Mouse (Mus musculus) midbrain, embryonic 11.5 days (tissue): ENCODE data around the gene Nde1. TPM values are rescaled to one million over a fixed set of nuclear protein-coding genes. Genes with fewer than 3 reads are reported as not detected.
A peak's percentile ranks its signal among the peaks of the same experiment; 100 is the strongest.

ENCODE experiments used
- ATAC-seq: fragments of 200-750 bp; cut with Nextera tagmentation; 2 replicates; pipeline ENCODE4 v1.8.0; 2017; ENCODE audit warnings: moderate TSS enrichment, moderate library complexity; ENCODE audit not compliant: low FRiP score
- DNase-seq: peaks from one replicate; pipeline ENCODE4 v3.0.0; 2015; ENCODE audit warnings: low spot score; ENCODE audit errors: missing footprints
- H3K27ac ChIP-seq: fragments of 300-500 bp; sonication (generic); 2 replicates; pipeline ENCODE4 v1.5.1; 2014; ENCODE audit warnings: low read depth, low read length
- H3K27me3 ChIP-seq: fragments of 300-500 bp; sonication (generic); 2 replicates; pipeline ENCODE4 v1.6.1; 2014; ENCODE audit warnings: mild to moderate bottlenecking, low read length, moderate library complexity, mixed read lengths; ENCODE audit not compliant: control insufficient read depth, insufficient read depth
- H3K36me3 ChIP-seq: fragments of 300-500 bp; sonication (generic); 2 replicates; pipeline ENCODE4 v1.6.1; 2014; ENCODE audit warnings: mild to moderate bottlenecking, low read length, moderate library complexity, mixed read lengths; ENCODE audit not compliant: control insufficient read depth, insufficient read depth
- H3K4me1 ChIP-seq: fragments of 300-500 bp; sonication (generic); 2 replicates; pipeline ENCODE4 v1.6.1; 2014; ENCODE audit warnings: low read length; ENCODE audit not compliant: control insufficient read depth, insufficient read depth
- H3K4me2 ChIP-seq: fragments of 300-500 bp; sonication (generic); 2 replicates; pipeline ENCODE4 v1.6.1; 2014; ENCODE audit warnings: mild to moderate bottlenecking, moderate library complexity
- H3K4me3 ChIP-seq: fragments of 300-500 bp; sonication (generic); 2 replicates; pipeline ENCODE4 v1.5.1; 2014; ENCODE audit warnings: low read depth, low read length
- H3K9ac ChIP-seq: fragments of 300-500 bp; sonication (generic); 2 replicates; pipeline ENCODE4 v1.6.1; 2014; ENCODE audit warnings: low read length
- H3K9me3 ChIP-seq: fragments of 300-500 bp; sonication (generic); 2 replicates; pipeline ENCODE4 v1.6.1; 2016; ENCODE audit warnings: low read length; ENCODE audit not compliant: control insufficient read depth
- WGBS: fragments of 180-500 bp; shearing (Covaris S2); extraction: QIAGEN DNeasy Blood & Tissue Kit; methylation state at CpG from one replicate; pipeline ENCODE4 v1.1.7; 2014; 5-methylcytosine and 5-hydroxymethylcytosine counted together
- polyA plus RNA-seq: library from polyadenylated mRNA; unstranded; fragments of >200 nt; fragmentation: Nextera tagmentation; extraction: Ambion mirVana; gene quantifications from 2 replicates; pipeline ENCODE4 v1.2.1, GENCODE M21; 2014

The Nde1 gene
- 176 and 181 TPM in 2 replicates for polyA plus RNA-seq

GRCm38 (mm10) chr16:14162988-14163416 is at the start of gene Nde1, which contains the start of gene Marf1:
Gene Nde1, plus strand, starts transcription at chr16:14163275.
Gene Marf1, minus strand, starts transcription at chr16:14163351.
- peak within 1 kb of the TSS; percentile 77 for H3K4me3 ChIP-seq
- H3K27ac ChIP-seq = peak within 1 kb of the TSS; percentile 79
- H3K27me3 ChIP-seq = no peaks in the 10 kb centered on the region
- peaks cover 18% of the 10 kb centered on the region for H3K4me1 ChIP-seq
- H3K4me2 ChIP-seq = peak within 1 kb of the TSS; percentile 69
- no peaks in the 10 kb centered on the region for H3K36me3 ChIP-seq
- DNase-seq (peak; percentile 98), ATAC-seq (peak; percentile 89)
- no peaks in the 10 kb centered on the region for H3K9me3 ChIP-seq
- peak within 1 kb of the TSS; percentile 94 for H3K9ac ChIP-seq
- WGBS = under 1% methylated on average over 43 of the region's 43 CpGs

- ATAC-seq (no peak), DNase-seq (no peak)
- Histone ChIP-seq H3K4me1 (no peaks in the 10 kb centered on the region), H3K27me3 (no peaks in the 10 kb centered on the region), H3K9ac (no peak overlapping the region), H3K9me3 (no peaks in the 10 kb centered on the region), H3K36me3 (peaks cover 19% of the 10 kb centered on the region), H3K4me2 (no peak overlapping the region), H3K27ac (no peak overlapping the region), H3K4me3 (no peak overlapping the region)
- WGBS = 90% methylated on average over 2 of the region's 2 CpGs
These were observed 45.8 kb upstream of the Nde1 start for GRCm38 (mm10) chr16:14117299-14117698.

- H3K36me3 ChIP-seq = peaks cover 30% of the 10 kb centered on the region
- no peak for ATAC-seq
- WGBS = 87% methylated on average over 5 of the region's 5 CpGs
These were observed 42.1 kb upstream of the Nde1 start for GRCm38 (mm10) chr16:14120941-14121340.

GRCm38 (mm10) chr16:14121563-14121962 is 41.5 kb upstream of the Nde1 start:
- Histone ChIP-seq H3K4me1 (no peaks in the 10 kb centered on the region), H3K27ac (no peak overlapping the region), H3K4me3 (no peak overlapping the region), H3K9me3 (no peaks in the 10 kb centered on the region), H3K9ac (no peak overlapping the region), H3K4me2 (no peak overlapping the region), H3K36me3 (peaks cover 30% of the 10 kb centered on the region), H3K27me3 (no peaks in the 10 kb centered on the region)
- DNase-seq (no peak), ATAC-seq (no peak)
- WGBS = 93% methylated on average over 7 of the region's 7 CpGs

More at GRCm38 (mm10) chr16:14120941-14121340, 42.1 kb upstream of the Nde1 start:
- H3K4me2 ChIP-seq = no peak overlapping the region
- no peaks in the 10 kb centered on the region for H3K9me3 ChIP-seq
- H3K4me3 ChIP-seq = no peak overlapping the region
- no peak overlapping the region for H3K9ac ChIP-seq
- no peaks in the 10 kb centered on the region for H3K4me1 ChIP-seq
- no peak for DNase-seq
- no peak overlapping the region for H3K27ac ChIP-seq
- H3K27me3 ChIP-seq = no peaks in the 10 kb centered on the region

- Histone ChIP-seq H3K4me1 (no peaks in the 10 kb centered on the region), H3K9me3 (no peaks in the 10 kb centered on the region), H3K36me3 (peaks cover 30% of the 10 kb centered on the region), H3K4me3 (no peak overlapping the region), H3K27me3 (no peaks in the 10 kb centered on the region), H3K4me2 (no peak overlapping the region), H3K9ac (no peak overlapping the region), H3K27ac (no peak overlapping the region)
- ATAC-seq = no peak
- DNase-seq = no peak
These were observed 40.5 kb upstream of the Nde1 start for GRCm38 (mm10) chr16:14122586-14122985.

- Histone ChIP-seq H3K4me2 (no peak overlapping the region), H3K4me3 (no peak overlapping the region), H3K36me3 (peaks cover 35% of the 10 kb centered on the region), H3K27ac (no peak overlapping the region), H3K9me3 (no peaks in the 10 kb centered on the region), H3K27me3 (no peaks in the 10 kb centered on the region), H3K4me1 (no peaks in the 10 kb centered on the region), H3K9ac (no peak overlapping the region)
- no peak for ATAC-seq
- DNase-seq = no peak
- 91% methylated on average over 2 of the region's 2 CpGs for WGBS
These were observed 39.2 kb upstream of the Nde1 start for GRCm38 (mm10) chr16:14123901-14124300.

- WGBS = 97% methylated on average over 7 of the region's 7 CpGs
- Histone ChIP-seq H3K4me2 (no peak overlapping the region), H3K36me3 (peaks cover 35% of the 10 kb centered on the region), H3K4me1 (no peaks in the 10 kb centered on the region), H3K9me3 (no peaks in the 10 kb centered on the region), H3K9ac (no peak overlapping the region), H3K4me3 (no peak overlapping the region), H3K27ac (no peak overlapping the region), H3K27me3 (no peaks in the 10 kb centered on the region)
- no peak for ATAC-seq
- DNase-seq = no peak
These were observed 38.4 kb upstream of the Nde1 start for GRCm38 (mm10) chr16:14124709-14125108.

- Histone ChIP-seq H3K4me1 (no peaks in the 10 kb centered on the region), H3K27ac (no peak overlapping the region), H3K9me3 (no peaks in the 10 kb centered on the region), H3K4me3 (no peak overlapping the region), H3K36me3 (peaks cover 35% of the 10 kb centered on the region), H3K27me3 (no peaks in the 10 kb centered on the region), H3K9ac (no peak overlapping the region), H3K4me2 (no peak overlapping the region)
- ATAC-seq = no peak
- DNase-seq = no peak
- 100% methylated on average over 1 of the region's 1 CpGs for WGBS
These were observed 37.8 kb upstream of the Nde1 start for GRCm38 (mm10) chr16:14125253-14125652.

GRCm38 (mm10) chr16:14128977-14129376 is 34.1 kb upstream of the Nde1 start:
- DNase-seq (no peak), ATAC-seq (no peak)
- no peak overlapping the region for H3K9ac ChIP-seq
- H3K9me3 ChIP-seq = no peaks in the 10 kb centered on the region
- no peaks in the 10 kb centered on the region for H3K27me3 ChIP-seq
- H3K36me3 ChIP-seq = peaks cover 31% of the 10 kb centered on the region
- no peaks in the 10 kb centered on the region for H3K4me1 ChIP-seq
- H3K27ac ChIP-seq = no peak overlapping the region
- H3K4me3 ChIP-seq = no peak overlapping the region
- no peak overlapping the region for H3K4me2 ChIP-seq
